Mouse (Mus musculus) lung, embryonic 14.5 days (tissue): Measurements from ENCODE around the gene Srpk2. TPM values are rescaled to one million over a fixed set of nuclear protein-coding genes. Genes with fewer than 3 reads are reported as not detected.

ENCODE experiments used
- ATAC-seq: fragments of 200-750 bp; cut with Nextera tagmentation; 2 replicates; pipeline ENCODE4 v1.8.0; 2017; ENCODE audit warnings: mild to moderate bottlenecking, moderate TSS enrichment, moderate library complexity; ENCODE audit not compliant: insufficient read depth
- DNase-seq: peaks from one replicate; pipeline ENCODE4 v3.0.0-alpha.2; 2015
- H3K27ac ChIP-seq: fragments of 300-500 bp; sonication (generic); 2 replicates; pipeline ENCODE4 v1.5.1; 2014; ENCODE audit warnings: low read depth, mild to moderate bottlenecking, moderate library complexity
- H3K27me3 ChIP-seq: fragments of 300-500 bp; sonication (generic); 2 replicates; pipeline ENCODE4 v1.6.1; 2014; ENCODE audit warnings: low read length, control low read depth; ENCODE audit not compliant: insufficient read depth
- H3K36me3 ChIP-seq: fragments of 300-500 bp; sonication (generic); 2 replicates; pipeline ENCODE4 v1.6.1; 2014; ENCODE audit warnings: control low read depth; ENCODE audit not compliant: insufficient read depth
- H3K4me1 ChIP-seq: fragments of 300-500 bp; sonication (generic); 2 replicates; pipeline ENCODE4 v1.6.1; 2014; ENCODE audit warnings: antibody characterized with exemption, control low read depth; ENCODE audit not compliant: insufficient read depth
- H3K4me2 ChIP-seq: fragments of 300-500 bp; sonication (generic); 2 replicates; pipeline ENCODE4 v1.6.1; 2014; ENCODE audit warnings: mild to moderate bottlenecking
- H3K4me3 ChIP-seq: fragments of 300-500 bp; sonication (generic); 2 replicates; pipeline ENCODE4 v1.5.1; 2014; ENCODE audit warnings: low read depth, low read length
- H3K9ac ChIP-seq: fragments of 300-500 bp; sonication (generic); 2 replicates; pipeline ENCODE4 v1.6.1; 2014
- H3K9me3 ChIP-seq: fragments of 300-500 bp; sonication (generic); 2 replicates; pipeline ENCODE4 v1.6.1; 2016; ENCODE audit warnings: low read depth, low read length, control low read depth
- CTCF ChIP-seq: IDR thresholded peaks from 2 replicates; pipeline ENCODE4 v1.5.1; 2016; ENCODE audit warnings: antibody characterized with exemption, low read depth
- WGBS: fragments of 180-500 bp; shearing (Covaris S2); extraction: QIAGEN DNeasy Blood & Tissue Kit; methylation state at CpG from one replicate; pipeline ENCODE4 v1.1.7; 2014; 5-methylcytosine and 5-hydroxymethylcytosine counted together
- polyA plus RNA-seq: library from polyadenylated mRNA; unstranded; fragments of >200 nt; fragmentation: Nextera tagmentation; extraction: Ambion mirVana; gene quantifications from 2 replicates; pipeline ENCODE4 v1.2.1, GENCODE M21; 2014

The Srpk2 gene
- polyA plus RNA-seq, 1 experiment from 2014 or later = 49.2 TPM

- H3K4me2 ChIP-seq = peak overlapping the region; percentile 90
- H3K4me3 ChIP-seq = peak overlapping the region; percentile 89
- DNase-seq = peak; percentile 83
- H3K27me3 ChIP-seq = no peaks in the 10 kb centered on the region
- H3K4me1 ChIP-seq = no peaks in the 10 kb centered on the region
- 2% methylated on average over 61 of the region's 61 CpGs for WGBS
- ATAC-seq = peak; percentile 64
- no peaks in the 10 kb centered on the region for H3K36me3 ChIP-seq
- peak overlapping the region; percentile 80 for H3K9ac ChIP-seq
- H3K9me3 ChIP-seq = no peaks in the 10 kb centered on the region
- H3K27ac ChIP-seq = peak overlapping the region; percentile 58; the same call in 1 of the 2 replicates
- peak; percentile 33; the same call in 1 of the 2 replicates for TF ChIP-seq CTCF
Measured at GRCm38 (mm10) chr5:23674829-23675498, 9.5 kb downstream of the Srpk2 start.

DNA sequence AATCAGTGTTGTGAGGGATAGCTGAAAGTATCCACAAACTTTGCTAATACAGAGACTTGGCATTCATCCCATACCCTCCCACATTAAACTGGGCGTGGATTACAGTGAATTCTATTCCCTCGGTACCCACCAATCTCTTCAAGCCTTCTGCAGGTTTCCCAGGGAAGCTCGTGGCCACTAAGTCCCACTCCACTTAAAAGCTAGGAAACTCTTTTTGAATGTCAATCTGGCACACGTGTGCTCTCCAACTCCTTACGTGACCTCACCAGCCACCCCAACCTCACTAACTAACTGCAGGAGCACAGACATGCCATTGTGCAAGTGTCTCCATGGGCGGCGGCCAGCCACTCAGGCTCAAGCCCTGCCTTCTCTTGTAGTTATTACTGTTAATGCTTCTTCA, 12.3 kb downstream of the Srpk2 start:
- H3K9ac ChIP-seq = no peak overlapping the region
- TF ChIP-seq CTCF = no peak
- H3K4me2 ChIP-seq = no peak overlapping the region
- no peaks in the 10 kb centered on the region for H3K36me3 ChIP-seq
- H3K27me3 ChIP-seq = no peaks in the 10 kb centered on the region
- WGBS = 53% methylated on average over 7 of the region's 7 CpGs
- H3K4me3 ChIP-seq = no peak overlapping the region
- H3K9me3 ChIP-seq = no peaks in the 10 kb centered on the region
- H3K4me1 ChIP-seq = no peaks in the 10 kb centered on the region
- H3K27ac ChIP-seq = no peak overlapping the region
- DNase-seq = peak; percentile 65
- ATAC-seq = peak; percentile 21; the same call in 1 of the 2 replicates

GRCm38 (mm10) chr5:23670880-23671279, 13.5 kb downstream of the Srpk2 start:
- H3K4me3 ChIP-seq = no peak overlapping the region
- 0 out of 2 replicates have a peak, but pooled peaks have one; percentile 26 for TF ChIP-seq CTCF
- H3K9me3 ChIP-seq = no peaks in the 10 kb centered on the region
- ATAC-seq (no peak), DNase-seq (no peak)
- WGBS = 84% methylated on average over 4 of the region's 4 CpGs
- no peak overlapping the region for H3K4me2 ChIP-seq
- H3K27ac ChIP-seq = no peak overlapping the region
- no peaks in the 10 kb centered on the region for H3K27me3 ChIP-seq
- H3K9ac ChIP-seq = no peak overlapping the region
- no peaks in the 10 kb centered on the region for H3K4me1 ChIP-seq
- H3K36me3 ChIP-seq = no peaks in the 10 kb centered on the region

DNA sequence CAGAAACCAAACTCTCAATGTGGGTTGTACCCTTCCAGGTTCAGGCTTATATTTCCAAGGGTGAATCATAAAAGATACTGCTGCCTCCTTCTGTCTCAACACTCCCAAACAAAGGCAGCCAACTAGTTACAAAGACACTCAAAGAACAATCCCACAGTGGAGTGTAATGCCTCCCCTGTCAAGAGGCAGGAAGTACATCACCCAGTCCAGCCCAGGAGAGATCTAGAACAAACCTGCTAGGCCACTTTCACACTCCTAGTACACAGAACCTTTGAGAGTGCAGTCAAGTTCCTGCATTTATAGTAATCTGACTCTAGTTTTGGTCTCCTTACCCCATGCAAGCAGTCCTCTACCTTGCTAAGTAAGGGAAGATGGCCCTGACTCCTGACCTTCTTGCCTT, 18.5 kb downstream of the Srpk2 start:
- no peaks in the 10 kb centered on the region for H3K4me1 ChIP-seq
- DNase-seq (no peak), ATAC-seq (no peak)

GRCm38 (mm10) chr5:23661191-23661590, 23.2 kb downstream of the Srpk2 start:
- 51% methylated on average over 2 of the region's 2 CpGs for WGBS
- DNase-seq = no peak

More for the DNA sequence above, 18.5 kb downstream of the Srpk2 start:
- Histone ChIP-seq H3K9ac (no peak overlapping the region), H3K27ac (no peak overlapping the region), H3K27me3 (no peaks in the 10 kb centered on the region), H3K9me3 (no peaks in the 10 kb centered on the region), H3K4me2 (no peak overlapping the region), H3K4me3 (no peak overlapping the region), H3K36me3 (no peaks in the 10 kb centered on the region)
- TF ChIP-seq CTCF = no peak

DNA sequence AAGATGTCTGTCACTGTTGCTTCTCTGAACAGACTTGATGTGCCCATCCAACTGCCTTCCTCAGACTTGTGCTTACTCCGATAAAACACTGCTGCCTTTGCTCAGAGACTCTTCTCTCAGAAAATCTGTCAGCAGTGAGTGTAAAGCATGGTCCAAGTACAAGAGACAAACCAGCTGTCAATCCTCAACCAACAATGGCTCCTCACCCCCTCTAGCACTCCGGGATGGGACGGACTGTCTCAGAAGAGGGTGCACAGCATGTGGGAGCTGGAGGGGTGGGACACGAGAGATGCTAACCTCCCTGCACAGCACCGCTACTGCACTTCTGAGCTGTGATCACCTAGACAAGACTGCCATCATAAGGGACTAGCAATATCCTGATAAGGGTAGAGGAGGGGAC, 26.4 kb downstream of the Srpk2 start:
- no peak overlapping the region for H3K4me3 ChIP-seq
- H3K9ac ChIP-seq = no peak overlapping the region
- no peak overlapping the region for H3K27ac ChIP-seq
- ATAC-seq (peak; percentile 60; the same call in 1 of the 2 replicates), DNase-seq (peak; percentile 23)
- H3K4me1 ChIP-seq = no peaks in the 10 kb centered on the region
- H3K4me2 ChIP-seq = no peak overlapping the region
- no peaks in the 10 kb centered on the region for H3K27me3 ChIP-seq
- H3K9me3 ChIP-seq = no peaks in the 10 kb centered on the region
- H3K36me3 ChIP-seq = no peaks in the 10 kb centered on the region
- TF ChIP-seq CTCF = no peak
- 55% methylated on average over 5 of the region's 5 CpGs for WGBS

More at GRCm38 (mm10) chr5:23661191-23661590, 23.2 kb downstream of the Srpk2 start:
- Histone ChIP-seq H3K4me1 (no peaks in the 10 kb centered on the region), H3K27me3 (no peaks in the 10 kb centered on the region), H3K4me3 (no peak overlapping the region), H3K4me2 (no peak overlapping the region), H3K27ac (no peak overlapping the region), H3K9me3 (no peaks in the 10 kb centered on the region), H3K36me3 (no peaks in the 10 kb centered on the region), H3K9ac (no peak overlapping the region)
- ATAC-seq = 0 out of 2 replicates have a peak, but pooled peaks have one; percentile 31
- no peak for TF ChIP-seq CTCF

DNA sequence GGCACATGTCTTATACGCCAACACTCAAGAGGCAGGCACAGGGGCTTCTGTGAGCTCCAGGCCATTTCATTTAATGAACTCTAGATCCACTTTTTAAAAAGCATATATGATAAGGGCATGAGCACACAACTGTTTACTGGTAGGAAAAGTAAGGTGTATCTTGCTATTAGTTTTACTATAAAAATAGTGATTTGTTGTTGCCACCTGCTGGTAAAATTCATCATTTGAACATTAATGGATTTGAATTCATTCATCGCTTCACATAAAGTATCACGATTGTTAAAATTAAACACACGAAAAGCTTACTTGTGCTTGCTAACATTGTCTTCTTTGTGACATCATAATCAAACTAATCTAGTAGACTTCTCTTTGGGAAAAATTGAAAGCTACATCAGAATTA, 27.8 kb downstream of the Srpk2 start:
- WGBS = 87% methylated on average over 4 of the region's 4 CpGs
- ATAC-seq = no peak
- peak; percentile 36 for DNase-seq

More for the DNA sequence above, 27.8 kb downstream of the Srpk2 start:
- no peaks in the 10 kb centered on the region for H3K9me3 ChIP-seq
- H3K27ac ChIP-seq = no peak overlapping the region
- no peak overlapping the region for H3K4me3 ChIP-seq
- H3K36me3 ChIP-seq = no peaks in the 10 kb centered on the region
- TF ChIP-seq CTCF = no peak
- H3K4me1 ChIP-seq = no peaks in the 10 kb centered on the region
- no peak overlapping the region for H3K4me2 ChIP-seq
- H3K9ac ChIP-seq = no peak overlapping the region
- no peaks in the 10 kb centered on the region for H3K27me3 ChIP-seq
